Mouse (Mus musculus): ENCODE measurements around the gene Tmem144.
"Not testable (repeated sequence)": the region's sequence is repeated elsewhere in the genome, so short reads cannot be mapped to it uniquely, and the experiment has no call there.

Tmem144 gene

DNA sequence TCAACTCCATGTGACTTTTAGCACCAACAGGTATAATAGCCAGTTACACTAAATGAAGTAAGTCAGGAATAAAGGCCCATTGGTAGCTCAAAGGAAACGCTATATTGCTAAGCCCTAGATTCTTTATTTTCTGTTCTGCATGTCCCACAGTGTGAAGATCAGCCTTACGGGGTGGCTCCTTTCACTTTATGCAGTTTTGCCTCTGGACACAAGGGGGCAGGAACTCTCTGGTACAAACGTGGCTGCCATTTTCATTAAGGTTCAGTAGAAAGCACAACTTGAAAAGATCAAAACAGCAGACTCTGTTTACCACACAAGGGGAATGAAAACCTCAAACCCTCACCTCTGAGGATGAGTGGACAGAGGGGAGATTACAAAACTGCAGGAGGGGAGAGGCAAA lies 40.9 kb downstream of the Tmem144 start:
- in situ Hi-C loops (cut with MboI): loop anchor here (5.0 kb wide), 1 partner anchor 134 kb away; no protein-coding TSS in a partner anchor

DNA sequence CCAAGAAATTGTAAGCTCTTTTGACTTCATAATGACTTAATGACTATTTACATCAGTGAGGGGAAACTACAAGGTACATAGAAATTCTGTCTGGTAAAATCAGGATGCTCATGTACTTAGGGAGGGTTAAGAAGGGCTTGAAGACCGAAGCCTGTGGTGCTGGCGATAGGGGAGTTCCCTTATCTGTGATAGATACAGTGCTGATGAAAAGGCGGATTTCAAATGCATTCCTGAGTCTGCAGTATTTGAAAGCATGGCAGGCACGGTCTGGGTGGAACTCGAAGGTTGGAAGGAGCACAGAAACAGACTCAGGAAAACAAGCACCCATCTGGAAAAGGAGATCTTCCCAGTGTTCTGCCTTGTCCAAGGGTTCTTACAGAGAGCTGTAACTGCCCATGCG lies 42.0 kb downstream of the Tmem144 start:
- in situ Hi-C loops (cut with MboI): loop anchor here (5.0 kb wide), 1 partner anchor 133 kb away; no protein-coding TSS in a partner anchor

DNA sequence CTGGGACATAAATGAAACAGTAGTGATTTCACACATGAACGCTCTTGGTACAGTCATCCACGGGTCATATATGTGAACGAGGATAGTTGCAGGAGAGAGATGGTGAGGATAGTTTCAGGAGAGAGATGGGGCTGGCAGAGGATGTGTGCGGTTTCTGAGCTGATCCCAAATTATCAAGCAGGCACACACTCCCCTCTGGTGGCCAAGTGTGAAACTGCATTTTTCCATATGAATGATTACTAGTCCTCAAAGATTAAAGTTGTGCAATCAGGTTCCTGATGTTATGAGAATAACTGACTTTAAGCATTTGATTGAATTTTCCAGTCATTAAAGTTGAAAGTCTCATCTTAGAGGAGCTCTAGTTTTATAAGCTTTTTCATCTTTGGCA lies 43.4 kb downstream of the Tmem144 start:
- in situ Hi-C loops (cut with MboI): no loop called here

DNA sequence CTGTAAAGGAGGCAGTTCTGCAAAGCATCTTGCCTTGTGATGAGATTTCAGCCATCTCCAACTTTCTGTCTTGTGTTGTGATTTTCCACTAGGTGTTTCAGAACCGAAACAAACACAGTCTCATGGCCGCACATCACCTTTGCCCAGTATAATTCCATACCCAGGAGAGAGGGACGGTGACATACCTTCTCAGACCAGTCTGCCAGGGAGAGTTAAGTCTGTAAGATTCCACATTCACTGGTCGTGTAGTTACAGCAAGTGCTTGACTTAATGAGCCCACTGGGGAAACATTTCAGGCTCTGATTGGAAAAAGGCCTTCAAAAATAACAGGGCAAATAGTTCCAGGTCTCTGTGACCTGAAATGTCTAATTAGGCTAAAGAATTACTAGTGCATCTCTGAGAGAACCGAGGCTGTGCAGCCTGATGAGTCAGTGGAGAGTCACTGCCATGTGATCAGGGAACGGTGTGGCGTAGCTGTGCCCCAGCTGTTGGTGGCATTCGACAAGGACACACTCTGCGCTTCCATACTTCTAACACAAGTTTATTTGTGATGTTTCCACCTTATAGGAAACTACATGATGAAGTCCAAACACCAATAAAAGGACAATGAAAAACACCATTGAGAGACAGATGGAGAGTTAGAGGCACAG lies 43.9 kb downstream of the Tmem144 start:
- in situ Hi-C loops (cut with MboI): no loop called here

DNA sequence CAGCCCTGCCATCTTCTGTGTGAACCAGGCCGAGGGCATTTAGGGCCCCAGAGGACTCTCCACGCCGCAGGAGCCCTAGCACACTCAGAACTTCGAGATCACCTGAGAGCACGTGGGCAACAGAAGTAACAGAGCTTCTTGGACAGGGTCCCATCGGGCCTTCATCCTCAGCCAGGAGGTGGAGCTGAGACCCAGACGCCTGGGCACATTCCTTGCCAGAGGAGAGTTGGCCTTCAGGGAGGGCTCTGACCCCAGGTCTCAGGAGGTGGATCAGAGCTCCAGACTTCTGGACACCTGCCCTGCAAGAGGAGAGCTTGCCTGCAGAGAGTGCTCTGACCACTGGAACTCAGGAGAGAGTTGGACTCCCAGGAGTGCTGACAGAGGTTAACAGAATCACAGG lies 51.8 kb downstream of the Tmem144 start:
- in situ Hi-C loops (cut with MboI): not testable (repeated sequence)

DNA sequence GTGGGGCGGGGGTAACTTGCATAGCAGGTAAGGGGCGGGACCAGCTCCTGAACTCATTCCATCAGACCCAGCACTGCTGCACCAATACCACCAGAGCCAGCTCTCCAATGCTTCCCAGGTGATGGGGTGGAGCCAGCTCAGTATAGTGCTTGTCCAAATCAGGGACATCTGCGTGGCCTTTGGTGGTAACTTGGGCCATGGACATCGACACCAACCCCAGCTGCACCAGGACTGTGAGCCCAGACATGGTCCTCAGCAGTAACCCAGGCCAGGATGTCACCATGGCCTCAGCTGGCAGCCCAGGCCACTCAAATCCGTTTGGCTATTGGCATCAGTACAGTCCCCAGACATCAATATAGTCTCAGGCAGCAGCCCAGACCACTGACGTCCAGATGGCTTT lies 60.3 kb downstream of the Tmem144 start:
- in situ Hi-C loops (cut with MboI): no loop called here

DNA sequence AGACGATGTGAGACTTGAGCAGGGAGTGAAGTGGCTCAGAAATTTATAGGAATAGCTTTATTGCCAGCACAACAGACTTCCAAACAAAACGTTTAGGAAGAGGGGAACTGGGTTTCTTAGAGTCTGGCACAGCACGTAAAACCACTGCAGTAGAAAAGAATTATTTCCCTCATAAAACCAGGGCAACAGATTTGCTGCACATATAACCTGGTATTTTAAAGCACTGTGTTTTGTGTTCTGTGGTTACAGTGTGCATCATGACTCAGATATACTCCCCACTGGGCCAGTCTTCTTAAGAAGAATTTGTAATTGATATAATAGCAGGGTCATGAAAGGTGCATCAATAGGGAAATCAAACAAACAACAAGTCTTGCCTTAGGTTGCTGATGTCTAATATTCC lies 62.2 kb downstream of the Tmem144 start:
- in situ Hi-C loops (cut with MboI): no loop called here

DNA sequence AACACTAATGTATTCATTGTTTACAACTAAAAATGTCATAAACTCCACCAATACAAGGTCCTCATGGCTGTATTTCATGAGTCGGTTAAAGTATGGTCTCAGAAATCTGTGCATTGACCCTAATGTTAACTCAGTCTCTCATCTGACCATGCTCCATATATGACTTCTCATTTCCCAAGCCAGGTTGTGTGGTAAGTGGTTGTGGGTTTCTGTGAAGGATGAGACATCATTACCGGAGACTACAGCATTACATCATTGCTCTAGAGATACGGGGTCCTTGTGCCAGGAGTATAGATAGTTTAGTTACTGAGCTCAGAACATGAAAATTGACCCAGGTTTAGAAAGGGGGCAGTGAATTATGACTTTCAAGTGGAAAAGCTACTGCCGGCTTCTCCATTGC lies 63.0 kb downstream of the Tmem144 start:
- in situ Hi-C loops (cut with MboI): no loop called here

DNA sequence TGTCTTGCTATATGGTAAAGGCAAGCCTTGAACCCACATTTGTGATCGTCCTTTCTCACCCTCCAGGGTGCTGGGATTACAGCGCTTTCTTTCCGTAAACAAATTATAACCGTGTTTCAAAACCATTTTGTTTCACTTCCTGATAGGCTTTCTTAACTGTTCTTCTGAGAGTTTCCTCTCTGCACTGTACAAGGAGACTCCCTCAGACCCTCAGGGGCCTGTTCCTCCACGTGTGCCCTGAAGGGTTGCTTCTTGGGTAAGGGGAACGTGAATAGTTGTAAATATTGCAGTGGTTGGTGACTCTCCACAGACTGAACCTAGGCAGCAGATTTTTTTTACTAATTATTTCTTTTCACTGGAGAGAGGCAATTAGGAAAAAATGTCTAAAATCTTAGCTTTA lies 63.6 kb downstream of the Tmem144 start:
- in situ Hi-C loops (cut with MboI): no loop called here

DNA sequence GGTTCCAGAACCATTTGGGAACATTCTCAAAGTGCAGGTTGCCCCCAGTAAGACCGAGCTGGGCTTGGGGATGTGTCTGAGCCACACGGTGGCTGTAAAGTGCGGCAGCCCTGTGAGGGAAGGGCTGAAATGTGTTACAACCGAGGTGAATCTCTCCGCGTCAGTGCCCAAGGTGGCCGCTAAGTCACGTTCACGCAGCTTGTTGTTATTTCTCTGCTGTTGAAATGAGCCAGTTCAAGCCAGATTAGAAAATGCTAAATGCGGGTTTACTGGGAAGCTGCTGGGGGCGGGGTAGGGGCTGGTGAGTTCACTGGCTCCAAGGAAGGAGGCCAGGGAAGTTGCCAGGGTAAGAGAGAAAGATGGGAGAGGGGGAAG lies 68.2 kb downstream of the Tmem144 start:
- in situ Hi-C loops (cut with MboI): no loop called here

DNA sequence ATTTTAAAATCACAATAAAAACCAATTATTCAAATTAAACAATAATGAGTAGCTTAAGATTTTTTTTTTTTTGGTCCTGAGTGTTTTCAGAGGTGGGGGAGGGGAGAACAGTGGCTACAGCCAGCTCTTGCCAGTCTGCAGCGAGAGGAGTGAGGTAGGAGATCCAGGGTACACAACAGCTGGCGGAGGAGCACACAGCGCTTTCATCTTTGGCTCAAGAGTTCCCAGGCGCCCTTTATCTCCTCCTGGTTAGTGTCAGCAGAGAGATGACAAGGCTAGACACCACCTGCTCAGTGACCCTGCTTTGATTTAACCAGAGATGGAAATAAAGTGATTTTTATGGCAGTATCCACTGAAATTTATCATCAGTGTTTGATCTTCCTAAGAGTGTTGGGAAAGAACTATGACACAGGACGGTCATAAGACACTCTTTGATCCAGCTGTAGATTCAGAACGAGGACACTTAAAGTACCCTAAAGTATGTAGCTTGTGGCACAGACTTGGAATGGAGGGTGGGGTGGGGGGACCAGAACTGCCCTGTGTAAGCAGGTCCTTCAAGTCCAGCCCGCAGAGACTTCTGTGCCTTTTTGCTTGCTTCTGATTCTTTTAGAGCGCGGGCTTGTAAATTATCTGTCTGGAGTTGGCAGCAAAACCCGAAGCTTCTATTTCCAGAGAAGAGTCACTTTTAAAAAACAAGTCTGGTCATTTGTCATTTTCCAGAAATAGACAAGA lies 68.8 kb downstream of the Tmem144 start:
- in situ Hi-C loops (cut with MboI): no loop called here

DNA sequence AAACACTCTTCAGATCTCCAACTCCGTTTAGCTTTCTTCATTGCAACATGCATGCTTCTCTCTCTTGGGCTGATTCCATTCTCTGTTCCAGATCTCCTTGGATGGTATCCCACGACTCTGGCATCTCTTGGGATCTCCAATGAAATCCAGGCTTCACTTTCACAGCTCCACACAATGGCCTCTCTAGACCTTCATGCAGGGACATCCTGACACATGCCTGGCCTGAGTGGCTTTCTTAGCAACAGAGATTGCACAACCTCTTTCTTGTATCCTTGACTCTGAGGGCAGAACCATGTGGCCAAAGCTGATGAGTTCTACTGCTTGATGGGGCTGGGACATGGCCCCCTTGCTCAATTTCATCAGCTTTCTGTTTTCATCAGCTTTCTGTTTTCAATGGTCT lies 79.9 kb downstream of the Tmem144 start:
- in situ Hi-C loops (cut with MboI): no loop called here

Data from mature B cell (primary cell).